Mouse (Mus musculus): Measurements from ENCODE around the gene Mmab. TPM values are rescaled to one million over a fixed set of nuclear protein-coding genes. Genes with fewer than 3 reads are reported as not detected.

Mmab gene
- polyA plus RNA-seq, 1 experiment from 2014 or later, result 8.0 TPM

- H3K9ac ChIP-seq (ENCODE audit: low read depth, low read length), result peak overlapping the region; percentile 54
- H3K9me3 ChIP-seq (ENCODE audit: control insufficient read depth), result no peaks in the 10 kb centered on the region
- H3K36me3 ChIP-seq (ENCODE audit: control insufficient read depth, insufficient read depth), result peaks cover 14% of the 10 kb centered on the region; the same call in 1 of the 2 replicates
- no peak for TF ChIP-seq CTCF (IDR thresholded peaks at IDR 0.05; ENCODE audit: low read depth)
- peak overlapping the region; percentile 89 for H3K4me2 ChIP-seq (replicated peaks; ENCODE audit: low read depth)
- no peaks in the 10 kb centered on the region for H3K27me3 ChIP-seq (replicated peaks; ENCODE audit: control insufficient read depth, insufficient read depth, low read length)
- H3K27ac ChIP-seq (ENCODE audit: low read depth, low read length), result no peak overlapping the region
- H3K4me3 ChIP-seq (ENCODE audit: low read depth, low read length), result peak overlapping the region; percentile 76
- 0 out of 2 replicates have a peak, but pooled peaks cover 3% of the 10 kb centered on the region for H3K4me1 ChIP-seq (replicated peaks; ENCODE audit: control insufficient read depth, insufficient read depth, low read length)
- no peak for ATAC-seq
- WGBS, result under 1% methylated on average over 21 of the region's 21 CpGs
Observed at GRCm38 (mm10) chr5:114444368-114444692, 470 bp upstream of the Mmab start.

DNA sequence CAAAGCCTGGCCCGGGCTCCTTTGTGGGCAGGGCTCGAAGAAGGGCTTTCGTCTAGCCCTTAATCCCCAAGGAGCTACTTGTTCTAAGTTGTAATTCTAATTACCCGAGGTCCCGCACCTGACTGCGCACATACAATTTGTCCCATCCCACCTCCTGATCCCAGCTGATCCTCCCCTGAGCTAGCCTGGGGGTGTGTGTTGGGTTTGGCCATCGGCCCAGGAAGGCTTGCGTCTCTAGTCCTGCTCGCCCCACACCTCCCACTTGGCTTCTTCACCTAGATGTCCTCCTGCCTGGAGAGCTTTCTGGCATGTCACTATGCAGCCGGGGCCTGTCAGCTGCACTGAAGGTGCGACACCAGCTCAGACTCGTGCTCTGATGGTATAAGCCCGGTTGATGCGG is 8.3 kb downstream of the Mmab start:
- peaks cover 30% of the 10 kb centered on the region; the same call in 1 of the 2 replicates for H3K36me3 ChIP-seq (ENCODE audit: control insufficient read depth, insufficient read depth)

DNA sequence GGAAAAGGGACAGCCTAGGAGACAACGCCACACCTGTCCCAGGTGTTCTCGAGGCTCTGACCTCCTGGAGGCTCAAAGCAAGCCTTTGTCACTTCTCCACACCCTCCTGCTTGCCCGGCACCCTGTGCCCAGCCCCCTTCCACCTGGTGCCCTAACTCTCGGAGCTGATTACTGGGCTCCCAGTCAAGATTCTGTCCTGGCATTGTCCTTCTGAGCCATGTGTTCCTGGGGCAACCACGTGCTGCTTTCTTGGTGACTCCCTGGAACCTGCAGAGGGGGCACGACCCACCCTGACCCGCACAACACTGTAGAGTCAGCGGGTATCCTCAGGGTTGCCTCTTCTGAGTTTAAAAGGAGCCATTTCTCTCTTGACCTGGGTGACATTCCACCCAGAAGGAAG is 9.5 kb downstream of the Mmab start:
- H3K27me3 ChIP-seq (replicated peaks; ENCODE audit: control insufficient read depth, insufficient read depth, low read length), result no peaks in the 10 kb centered on the region
- no peak overlapping the region for H3K4me2 ChIP-seq (replicated peaks; ENCODE audit: low read depth)
- peaks cover 30% of the 10 kb centered on the region; the same call in 1 of the 2 replicates for H3K36me3 ChIP-seq (ENCODE audit: control insufficient read depth, insufficient read depth)
- WGBS, result 86% methylated on average over 8 of the region's 8 CpGs
- H3K9me3 ChIP-seq (ENCODE audit: control insufficient read depth), result no peaks in the 10 kb centered on the region
- H3K9ac ChIP-seq (ENCODE audit: low read depth, low read length), result no peak overlapping the region
- no peak for ATAC-seq
- no peak for TF ChIP-seq CTCF (IDR thresholded peaks at IDR 0.05; ENCODE audit: low read depth)
- H3K4me3 ChIP-seq (ENCODE audit: low read depth, low read length), result no peak overlapping the region
- H3K27ac ChIP-seq (ENCODE audit: low read depth, low read length), result no peak overlapping the region
- H3K4me1 ChIP-seq (replicated peaks; ENCODE audit: control insufficient read depth, insufficient read depth, low read length), result no peaks in the 10 kb centered on the region

More for the DNA sequence above, 8.3 kb downstream of the Mmab start:
- H3K4me3 ChIP-seq (ENCODE audit: low read depth, low read length), result no peak overlapping the region
- no peak overlapping the region for H3K9ac ChIP-seq (ENCODE audit: low read depth, low read length)
- 95% methylated on average over 14 of the region's 14 CpGs for WGBS
- H3K4me2 ChIP-seq (replicated peaks; ENCODE audit: low read depth), result no peak overlapping the region
- no peaks in the 10 kb centered on the region for H3K4me1 ChIP-seq (replicated peaks; ENCODE audit: control insufficient read depth, insufficient read depth, low read length)
- H3K9me3 ChIP-seq (ENCODE audit: control insufficient read depth), result no peaks in the 10 kb centered on the region
- no peak overlapping the region for H3K27ac ChIP-seq (ENCODE audit: low read depth, low read length)
- H3K27me3 ChIP-seq (replicated peaks; ENCODE audit: control insufficient read depth, insufficient read depth, low read length), result no peaks in the 10 kb centered on the region
- no peak for ATAC-seq
- no peak for TF ChIP-seq CTCF (IDR thresholded peaks at IDR 0.05; ENCODE audit: low read depth)

GRCm38 (mm10) chr5:114429781-114430180 is 14.1 kb downstream of the Mmab start:
- Histone ChIP-seq H3K27ac (ENCODE audit: low read depth, low read length) (no peak overlapping the region), H3K9me3 (ENCODE audit: control insufficient read depth) (no peaks in the 10 kb centered on the region), H3K4me1 (replicated peaks; ENCODE audit: control insufficient read depth, insufficient read depth, low read length) (no peaks in the 10 kb centered on the region), H3K4me2 (replicated peaks; ENCODE audit: low read depth) (no peak overlapping the region), H3K36me3 (ENCODE audit: control insufficient read depth, insufficient read depth) (peaks cover 2% of the 10 kb centered on the region; the same call in 1 of the 2 replicates), H3K4me3 (ENCODE audit: low read depth, low read length) (no peak overlapping the region), H3K9ac (ENCODE audit: low read depth, low read length) (no peak overlapping the region), H3K27me3 (replicated peaks; ENCODE audit: control insufficient read depth, insufficient read depth, low read length) (no peaks in the 10 kb centered on the region)
- WGBS, result 84% methylated on average over 7 of the region's 7 CpGs
- no peak for ATAC-seq
- no peak for TF ChIP-seq CTCF (IDR thresholded peaks at IDR 0.05; ENCODE audit: low read depth)

DNA sequence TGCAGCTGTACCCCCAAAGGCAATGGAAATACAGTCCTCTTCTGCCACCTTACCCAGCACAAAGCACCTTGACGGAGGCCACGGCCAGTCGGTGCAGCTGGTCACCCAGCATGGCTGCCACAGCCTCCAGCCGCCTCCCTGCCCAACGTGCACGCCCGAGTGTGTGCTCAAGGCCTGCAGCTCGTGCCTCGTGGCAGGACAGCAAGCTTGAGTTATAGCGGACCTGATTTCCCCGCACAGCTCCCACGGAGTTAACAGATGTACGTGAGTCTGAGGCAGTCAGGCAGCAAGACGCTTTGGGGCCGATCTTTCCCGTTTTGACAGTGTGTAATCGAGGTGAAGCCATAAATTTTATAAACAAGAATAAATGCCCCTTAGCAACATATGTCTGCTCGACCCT is 15.2 kb downstream of the Mmab start:
- Histone ChIP-seq H3K27me3 (replicated peaks; ENCODE audit: control insufficient read depth, insufficient read depth, low read length) (no peaks in the 10 kb centered on the region), H3K9me3 (ENCODE audit: control insufficient read depth) (no peaks in the 10 kb centered on the region), H3K9ac (ENCODE audit: low read depth, low read length) (no peak overlapping the region), H3K27ac (ENCODE audit: low read depth, low read length) (no peak overlapping the region), H3K4me2 (replicated peaks; ENCODE audit: low read depth) (no peak overlapping the region), H3K4me3 (ENCODE audit: low read depth, low read length) (no peak overlapping the region), H3K36me3 (ENCODE audit: control insufficient read depth, insufficient read depth) (no peaks in the 10 kb centered on the region), H3K4me1 (replicated peaks; ENCODE audit: control insufficient read depth, insufficient read depth, low read length) (no peaks in the 10 kb centered on the region)
- 55% methylated on average over 18 of the region's 18 CpGs for WGBS
- no peak for ATAC-seq
- no peak for TF ChIP-seq CTCF (IDR thresholded peaks at IDR 0.05; ENCODE audit: low read depth)

GRCm38 (mm10) chr5:114426732-114427131 is 17.1 kb downstream of the Mmab start:
- Histone ChIP-seq H3K27ac (ENCODE audit: low read depth, low read length) (no peak overlapping the region), H3K9ac (ENCODE audit: low read depth, low read length) (no peak overlapping the region), H3K4me1 (replicated peaks; ENCODE audit: control insufficient read depth, insufficient read depth, low read length) (no peaks in the 10 kb centered on the region), H3K4me3 (ENCODE audit: low read depth, low read length) (no peak overlapping the region), H3K4me2 (replicated peaks; ENCODE audit: low read depth) (no peak overlapping the region), H3K27me3 (replicated peaks; ENCODE audit: control insufficient read depth, insufficient read depth, low read length) (no peaks in the 10 kb centered on the region), H3K36me3 (ENCODE audit: control insufficient read depth, insufficient read depth) (no peaks in the 10 kb centered on the region), H3K9me3 (ENCODE audit: control insufficient read depth) (no peaks in the 10 kb centered on the region)
- no peak for TF ChIP-seq CTCF (IDR thresholded peaks at IDR 0.05; ENCODE audit: low read depth)
- no peak for ATAC-seq
- 75% methylated on average over 6 of the region's 6 CpGs for WGBS

- H3K36me3 ChIP-seq (ENCODE audit: control insufficient read depth, insufficient read depth), result peaks cover 22% of the 10 kb centered on the region
- H3K4me1 ChIP-seq (replicated peaks; ENCODE audit: control insufficient read depth, insufficient read depth, low read length), result no peaks in the 10 kb centered on the region
- H3K9me3 ChIP-seq (ENCODE audit: control insufficient read depth), result no peaks in the 10 kb centered on the region
- no peak overlapping the region for H3K4me3 ChIP-seq (ENCODE audit: low read depth, low read length)
- H3K27ac ChIP-seq (ENCODE audit: low read depth, low read length), result no peak overlapping the region
- no peak for ATAC-seq
- H3K27me3 ChIP-seq (replicated peaks; ENCODE audit: control insufficient read depth, insufficient read depth, low read length), result no peaks in the 10 kb centered on the region
- no peak for TF ChIP-seq CTCF (IDR thresholded peaks at IDR 0.05; ENCODE audit: low read depth)
- 81% methylated on average over 5 of the region's 5 CpGs for WGBS
- H3K9ac ChIP-seq (ENCODE audit: low read depth, low read length), result no peak overlapping the region
- H3K4me2 ChIP-seq (replicated peaks; ENCODE audit: low read depth), result no peak overlapping the region
Observed at GRCm38 (mm10) chr5:114423961-114424360, 19.9 kb downstream of the Mmab start.
